Mouse (Mus musculus) ES-Bruce4 (cell line): ENCODE results near the gene Gm35549.
A peak's percentile ranks its signal among the peaks of the same experiment; 100 is the strongest.

Experiments used
- CTCF ChIP-seq: IDR thresholded peaks from one replicate; pipeline ENCODE4 v1.8.1; 2011; ENCODE audit warnings: low read depth, low read length
- POLR2A ChIP-seq: IDR thresholded peaks from one replicate; pipeline ENCODE4 v1.8.1; 2011; ENCODE audit warnings: low read length; ENCODE audit not compliant: insufficient read depth

DNA sequence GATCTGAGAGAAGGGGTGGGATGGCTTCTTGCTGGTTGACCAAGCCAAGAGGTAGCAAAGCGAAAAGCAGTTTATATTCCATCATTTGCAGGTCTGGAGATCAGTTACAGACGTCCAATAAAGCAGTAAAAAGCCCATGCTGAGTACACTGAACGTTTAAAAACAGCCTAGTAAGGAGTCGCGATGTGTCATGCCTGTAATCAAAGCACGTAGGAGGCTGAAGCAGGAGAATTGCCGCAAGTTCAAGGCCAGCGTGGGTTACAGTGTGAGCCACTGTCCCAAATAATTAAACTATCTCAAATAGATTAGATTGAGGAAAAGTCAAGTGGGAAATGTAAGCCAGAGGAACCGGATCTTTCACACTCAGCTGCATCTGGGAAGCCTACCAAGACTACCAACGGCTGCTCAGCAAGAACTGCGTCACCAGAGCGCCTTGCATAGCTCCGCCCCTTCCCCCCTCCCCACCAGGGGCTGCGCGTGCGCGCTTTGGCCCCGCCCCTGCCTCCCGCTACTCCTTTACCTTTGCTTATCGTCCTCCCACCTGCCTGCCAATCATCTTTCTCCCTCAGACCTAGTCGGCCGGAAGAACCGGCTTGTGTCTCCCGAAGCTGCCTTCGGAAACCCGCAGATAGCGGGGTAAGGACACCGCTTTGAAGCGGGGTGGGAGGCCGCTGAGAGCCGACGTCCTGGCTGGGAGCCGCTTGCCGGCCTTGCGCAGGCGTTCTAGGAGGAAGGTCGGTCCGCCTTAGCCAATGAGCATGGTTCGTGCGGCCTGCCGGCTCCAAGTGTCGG lies 38.6 kb downstream of the Gm35549 start, which contains the start of gene Tcaim:
- TF ChIP-seq CTCF, result no peak
- peak; percentile 77 for TF ChIP-seq POLR2A
